Comparison of ENCODE assay signal across 10 mouse cellular contexts in genomic region chr9:28213893-28214292, GRCm38 (mm10).
"Had no signal": no experiment of that assay in that cellular context is flagged by ENCODE, and none has a peak within 500 bp of the region (broad histone marks: within the 10 kb centered on the region; RNA-seq: fewer than 3 reads in every experiment).

No protein-coding gene starts in this region.

- H3K4me3 ChIP-seq: limb, embryonic 12.5 days; liver, embryonic 13.5 days; midbrain, embryonic 15.5 days had no signal

- H3K9me3 ChIP-seq: limb, embryonic 12.5 days; liver, embryonic 13.5 days; midbrain, embryonic 15.5 days had no signal

- H3K4me1 ChIP-seq: limb, embryonic 12.5 days; liver, embryonic 13.5 days; midbrain, embryonic 15.5 days had no signal

- H3K36me3 ChIP-seq: limb, embryonic 12.5 days; liver, embryonic 13.5 days; midbrain, embryonic 15.5 days had no signal

- ATAC-seq: liver, postnatal 0 days; lung, postnatal 0 days; midbrain, embryonic 15.5 days had no signal

- H3K4me2 ChIP-seq: limb, embryonic 12.5 days; liver, embryonic 13.5 days; midbrain, embryonic 15.5 days had no signal

- H3K27me3 ChIP-seq: liver, embryonic 13.5 days; midbrain, embryonic 15.5 days had no signal

- DNase-seq: kidney, adult 8-10 months; kidney, postnatal 25 days; liver; liver, embryonic 13.5 days; liver, postnatal 0 days; thymus, postnatal 4 days had no signal

- H3K27ac ChIP-seq: limb, embryonic 12.5 days; liver, embryonic 13.5 days; midbrain, embryonic 15.5 days; stomach, postnatal 0 days had no signal

- H3K9ac ChIP-seq: limb, embryonic 12.5 days; liver, embryonic 13.5 days; liver, postnatal 0 days; midbrain, embryonic 15.5 days had no signal
